Mouse (Mus musculus): ENCODE measurements around the gene 4930452B06Rik. TPM values are rescaled to one million over a fixed set of nuclear protein-coding genes. Genes with fewer than 3 reads are reported as not detected.

4930452B06Rik gene
- 6.6 and 7.0 TPM in 2 replicates for polyA plus RNA-seq (2016; fragmentation: Nextera tagmentation; extraction: Ambion mirVana)

- H3K27ac ChIP-seq: no peak within 1 kb of the TSS
- H3K4me2 ChIP-seq (replicated peaks): peak within 1 kb of the TSS; percentile 80
- under 1% methylated on average over 45 of the region's 45 CpGs for WGBS
- no peaks in the 10 kb centered on the region for H3K36me3 ChIP-seq
- H3K4me1 ChIP-seq: peaks cover 5% of the 10 kb centered on the region; the same call in 1 of the 2 replicates
- ATAC-seq (ENCODE audit: low FRiP score, low read depth): peak; percentile 99
- no peaks in the 10 kb centered on the region for H3K27me3 ChIP-seq (replicated peaks)
- H3K4me3 ChIP-seq: peak within 1 kb of the TSS; percentile 69
- H3K9me3 ChIP-seq: no peaks in the 10 kb centered on the region
- H3K9ac ChIP-seq: peak within 1 kb of the TSS; percentile 73
These were observed at the start of gene 4930452B06Rik for GRCm38 (mm10) chr14:8665636-8666411. 4930452B06Rik (minus strand) TSS chr14:8666240.

DNA sequence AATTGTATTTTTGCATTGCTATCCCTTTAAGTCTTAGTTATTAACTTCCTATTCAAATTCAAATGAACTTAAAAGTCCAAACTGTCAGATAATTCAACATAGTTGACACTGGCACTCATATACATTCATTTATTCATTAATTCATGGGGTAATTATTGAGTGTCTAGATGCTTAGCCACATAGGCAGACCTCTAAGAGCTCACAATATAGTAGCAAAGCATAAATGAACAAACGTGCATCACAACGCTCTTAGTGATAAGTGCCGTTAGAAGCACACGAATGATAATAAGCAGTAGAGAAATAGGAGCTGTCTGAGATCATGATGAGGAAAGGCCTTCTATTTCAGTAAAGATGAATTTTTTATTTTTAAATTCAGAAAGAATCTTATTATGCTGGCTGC, 46.6 kb upstream of the 4930452B06Rik start:
- H3K4me1 ChIP-seq: no peaks in the 10 kb centered on the region
- H3K9ac ChIP-seq: no peak overlapping the region
- no peaks in the 10 kb centered on the region for H3K36me3 ChIP-seq
- H3K4me2 ChIP-seq (replicated peaks): no peak overlapping the region
- H3K4me3 ChIP-seq: no peak overlapping the region
- H3K9me3 ChIP-seq: no peaks in the 10 kb centered on the region
- 86% methylated on average over 4 of the region's 4 CpGs for WGBS
- ATAC-seq (ENCODE audit: low FRiP score, low read depth): no peak
- no peak overlapping the region for H3K27ac ChIP-seq
- no peaks in the 10 kb centered on the region for H3K27me3 ChIP-seq (replicated peaks)

DNA sequence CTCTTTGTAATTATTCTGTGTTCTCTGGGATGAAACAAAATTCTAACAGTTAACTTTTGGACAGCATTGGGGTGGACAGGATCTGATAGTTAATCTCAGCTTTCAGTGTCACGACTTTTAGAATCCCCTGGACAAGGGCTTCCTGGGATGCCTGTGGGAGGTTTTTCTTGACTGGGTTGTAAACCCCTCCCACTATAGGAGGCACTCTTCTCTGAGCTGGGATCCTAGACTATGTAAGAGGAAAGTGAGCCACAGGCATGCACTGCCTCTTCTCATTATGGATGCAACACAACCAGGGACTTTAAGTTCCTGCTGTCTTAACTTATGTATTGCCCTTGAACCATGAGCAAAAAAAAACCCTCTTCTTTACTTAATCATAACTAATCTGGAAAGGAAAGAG, 23.4 kb upstream of the 4930452B06Rik start:
- Histone ChIP-seq H3K9ac (no peak overlapping the region), H3K4me2 (replicated peaks) (no peak overlapping the region)
- 9% methylated on average over 1 of the region's 1 CpGs for WGBS

GRCm38 (mm10) chr14:8688462-8688861, 22.4 kb upstream of the 4930452B06Rik start:
- H3K4me3 ChIP-seq: no peak overlapping the region
- no peaks in the 10 kb centered on the region for H3K4me1 ChIP-seq
- H3K9ac ChIP-seq: no peak overlapping the region
- H3K27ac ChIP-seq: no peak overlapping the region
- no peaks in the 10 kb centered on the region for H3K9me3 ChIP-seq
- no peak for ATAC-seq (ENCODE audit: low FRiP score, low read depth)
- no peaks in the 10 kb centered on the region for H3K27me3 ChIP-seq (replicated peaks)
- no peak overlapping the region for H3K4me2 ChIP-seq (replicated peaks)
- H3K36me3 ChIP-seq: no peaks in the 10 kb centered on the region
- 85% methylated on average over 1 of the region's 1 CpGs for WGBS

More for the DNA sequence above, 23.4 kb upstream of the 4930452B06Rik start:
- Histone ChIP-seq H3K27ac (no peak overlapping the region), H3K9me3 (no peaks in the 10 kb centered on the region), H3K27me3 (replicated peaks) (no peaks in the 10 kb centered on the region), H3K4me3 (no peak overlapping the region), H3K36me3 (no peaks in the 10 kb centered on the region), H3K4me1 (no peaks in the 10 kb centered on the region)
- no peak for ATAC-seq (ENCODE audit: low FRiP score, low read depth)

GRCm38 (mm10) chr14:8686185-8686584, 20.1 kb upstream of the 4930452B06Rik start:
- Histone ChIP-seq H3K9me3 (no peaks in the 10 kb centered on the region), H3K4me3 (no peak overlapping the region), H3K27ac (no peak overlapping the region), H3K9ac (no peak overlapping the region), H3K4me2 (replicated peaks) (no peak overlapping the region), H3K4me1 (no peaks in the 10 kb centered on the region), H3K27me3 (replicated peaks) (no peaks in the 10 kb centered on the region), H3K36me3 (no peaks in the 10 kb centered on the region)
- WGBS: 94% methylated on average over 1 of the region's 1 CpGs
- no peak for ATAC-seq (ENCODE audit: low FRiP score, low read depth)

DNA sequence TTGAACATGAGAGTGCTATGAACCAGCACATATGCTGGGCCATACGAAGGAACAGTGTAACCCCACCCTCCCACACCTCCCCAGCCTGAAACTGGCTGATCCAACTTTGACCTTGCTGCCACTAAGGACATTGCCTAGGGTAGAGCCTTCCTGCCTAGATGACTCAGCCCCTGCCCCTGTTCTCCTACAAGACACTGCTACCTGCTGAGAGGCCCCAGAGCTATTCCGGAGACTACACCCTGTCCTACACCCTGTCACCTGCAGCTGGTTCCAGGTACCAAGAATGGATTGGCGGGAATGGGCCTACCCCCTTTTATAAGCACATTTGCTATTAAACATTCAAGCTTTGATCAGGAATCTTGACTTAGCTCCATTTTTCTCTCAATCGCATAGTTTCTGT, 13.9 kb upstream of the 4930452B06Rik start:
- no peak overlapping the region for H3K4me2 ChIP-seq (replicated peaks)
- WGBS: 88% methylated on average over 4 of the region's 4 CpGs
- no peaks in the 10 kb centered on the region for H3K9me3 ChIP-seq
- H3K36me3 ChIP-seq: no peaks in the 10 kb centered on the region
- H3K27ac ChIP-seq: no peak overlapping the region
- no peaks in the 10 kb centered on the region for H3K27me3 ChIP-seq (replicated peaks)
- H3K4me1 ChIP-seq: no peaks in the 10 kb centered on the region
- H3K9ac ChIP-seq: no peak overlapping the region
- no peak for ATAC-seq (ENCODE audit: low FRiP score, low read depth)
- H3K4me3 ChIP-seq: no peak overlapping the region

DNA sequence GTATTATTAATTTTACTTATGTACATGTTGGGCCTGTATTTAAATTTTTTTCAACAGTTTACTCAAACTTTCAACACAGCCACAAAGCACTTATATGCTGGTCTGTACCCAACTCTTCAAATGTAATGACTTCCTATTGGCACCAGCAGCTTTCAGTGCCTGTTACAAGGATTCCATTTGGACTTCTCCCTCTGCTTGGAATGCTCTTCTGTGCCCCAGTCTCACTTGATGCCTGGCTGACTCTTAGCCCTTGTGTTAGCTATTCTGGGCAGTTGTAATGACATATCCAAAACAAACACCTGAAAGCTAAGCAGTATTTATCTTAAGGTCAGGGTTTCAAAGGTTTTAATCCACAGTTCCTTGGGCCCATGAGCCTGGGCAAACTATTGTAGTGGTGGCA, 5.7 kb downstream of the 4930452B06Rik start:
- H3K9me3 ChIP-seq: no peaks in the 10 kb centered on the region
- 0 out of 2 replicates have a peak, but pooled peaks cover 1% of the 10 kb centered on the region for H3K4me1 ChIP-seq
- no peaks in the 10 kb centered on the region for H3K27me3 ChIP-seq (replicated peaks)
- no peak overlapping the region for H3K9ac ChIP-seq
- no peak overlapping the region for H3K27ac ChIP-seq
- no peak for ATAC-seq (ENCODE audit: low FRiP score, low read depth)
- H3K36me3 ChIP-seq: no peaks in the 10 kb centered on the region
- H3K4me2 ChIP-seq (replicated peaks): no peak overlapping the region
- no peak overlapping the region for H3K4me3 ChIP-seq

- no peak overlapping the region for H3K4me3 ChIP-seq
- no peak overlapping the region for H3K9ac ChIP-seq
- H3K4me2 ChIP-seq (replicated peaks): no peak overlapping the region
- peak; percentile 83; the same call in 1 of the 2 replicates for ATAC-seq (ENCODE audit: low FRiP score, low read depth)
- no peaks in the 10 kb centered on the region for H3K36me3 ChIP-seq
- peaks cover 6% of the 10 kb centered on the region; the same call in 1 of the 2 replicates for H3K4me1 ChIP-seq
- no peak overlapping the region for H3K27ac ChIP-seq
- H3K9me3 ChIP-seq: no peaks in the 10 kb centered on the region
- H3K27me3 ChIP-seq (replicated peaks): no peaks in the 10 kb centered on the region
- WGBS: 54% methylated on average over 9 of the region's 9 CpGs
These were observed 24.3 kb downstream of the 4930452B06Rik start for GRCm38 (mm10) chr14:8641650-8642279.

DNA sequence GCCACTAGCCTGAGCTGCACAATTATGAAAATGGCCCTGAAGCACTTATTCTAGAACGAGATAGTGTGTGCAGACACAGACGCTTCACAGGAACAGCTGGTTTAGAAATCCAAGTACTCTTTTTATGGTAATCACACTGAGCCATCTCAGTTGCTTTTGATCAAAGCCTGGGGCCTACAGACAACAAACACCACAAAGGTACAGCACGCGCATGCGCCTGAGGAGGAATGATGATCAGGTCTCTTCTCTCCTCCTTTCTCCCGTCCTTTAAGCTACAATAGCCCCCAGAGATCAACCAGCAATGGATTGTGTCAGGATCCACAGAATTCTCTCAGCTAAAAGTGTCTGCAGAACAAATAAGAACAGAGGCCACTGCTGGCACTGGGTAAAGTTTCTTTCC, 33.8 kb downstream of the 4930452B06Rik start:
- no peak for ATAC-seq (ENCODE audit: low FRiP score, low read depth)
- 85% methylated on average over 6 of the region's 6 CpGs for WGBS
- H3K27me3 ChIP-seq (replicated peaks): no peaks in the 10 kb centered on the region
- H3K27ac ChIP-seq: no peak overlapping the region
- H3K36me3 ChIP-seq: no peaks in the 10 kb centered on the region
- no peaks in the 10 kb centered on the region for H3K4me1 ChIP-seq
- no peaks in the 10 kb centered on the region for H3K9me3 ChIP-seq
- no peak overlapping the region for H3K4me3 ChIP-seq
- no peak overlapping the region for H3K9ac ChIP-seq
- no peak overlapping the region for H3K4me2 ChIP-seq (replicated peaks)

DNA sequence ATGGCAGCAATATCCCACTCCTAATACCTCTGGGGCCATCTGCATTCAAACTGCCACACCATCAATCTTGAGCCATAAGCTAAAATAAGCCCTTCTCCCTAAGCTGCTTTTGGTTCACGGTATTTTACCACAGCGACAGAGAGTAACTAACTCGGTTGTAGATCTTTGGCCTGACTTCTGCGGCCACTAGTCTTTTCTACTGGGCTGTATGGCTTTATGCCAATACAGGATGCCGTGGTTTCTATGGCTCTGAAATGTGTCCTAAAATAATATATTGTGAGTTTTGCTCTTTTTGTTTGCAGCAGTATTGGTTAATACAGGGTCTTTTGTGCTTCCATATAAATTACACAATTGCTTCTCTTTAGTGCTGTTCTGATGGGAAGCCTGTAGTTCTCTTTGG, 37.6 kb downstream of the 4930452B06Rik start:
- Histone ChIP-seq H3K36me3 (no peaks in the 10 kb centered on the region), H3K9me3 (no peaks in the 10 kb centered on the region), H3K27ac (no peak overlapping the region), H3K27me3 (replicated peaks) (no peaks in the 10 kb centered on the region), H3K4me2 (replicated peaks) (no peak overlapping the region), H3K4me3 (no peak overlapping the region), H3K9ac (no peak overlapping the region), H3K4me1 (no peaks in the 10 kb centered on the region)
- WGBS: 86% methylated on average over 5 of the region's 5 CpGs
- ATAC-seq (ENCODE audit: low FRiP score, low read depth): no peak

DNA sequence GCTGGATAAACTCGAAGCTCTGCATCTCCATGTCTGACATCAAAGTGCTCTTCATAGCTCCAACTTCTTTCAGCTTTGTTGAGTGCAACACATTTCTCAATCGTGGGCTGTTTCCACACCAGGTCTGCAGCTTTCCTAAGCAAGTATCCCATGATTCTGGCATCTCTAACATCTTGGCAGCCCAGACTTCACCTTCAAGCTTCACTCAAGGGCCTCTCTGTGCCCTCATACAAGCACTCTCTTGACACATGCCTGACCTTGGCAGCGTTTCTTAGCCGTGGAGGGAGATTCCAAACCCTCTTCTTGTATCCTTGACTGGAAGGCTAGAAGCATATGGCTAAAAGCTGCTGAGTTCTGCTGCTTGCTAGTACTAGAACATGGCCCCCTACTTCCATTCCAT, 38.6 kb downstream of the 4930452B06Rik start:
- Histone ChIP-seq H3K36me3 (no peaks in the 10 kb centered on the region), H3K4me1 (no peaks in the 10 kb centered on the region), H3K9ac (no peak overlapping the region), H3K27me3 (replicated peaks) (no peaks in the 10 kb centered on the region), H3K4me2 (replicated peaks) (no peak overlapping the region), H3K27ac (no peak overlapping the region), H3K4me3 (no peak overlapping the region), H3K9me3 (no peaks in the 10 kb centered on the region)
- WGBS: 89% methylated on average over 4 of the region's 4 CpGs
- no peak for ATAC-seq (ENCODE audit: low FRiP score, low read depth)

DNA sequence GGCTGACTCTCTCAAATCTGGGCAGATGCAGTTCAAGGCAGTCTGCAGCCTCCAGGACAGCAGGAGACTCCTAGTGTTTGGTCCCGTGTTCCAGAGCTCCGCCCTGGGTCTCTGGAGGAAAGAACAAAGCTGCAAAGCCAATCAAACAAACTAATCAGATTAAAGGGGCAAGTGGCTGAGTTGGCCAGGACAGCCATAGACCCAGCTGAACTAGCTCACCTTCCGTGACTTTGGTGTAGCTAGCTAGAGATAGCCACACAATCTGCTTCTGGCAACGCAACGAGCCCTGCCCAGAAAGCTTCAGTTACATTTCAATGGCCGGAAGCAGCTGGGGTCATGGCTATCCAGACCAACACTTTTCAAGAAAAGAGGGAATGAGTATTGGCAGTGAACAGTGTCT, 44.9 kb downstream of the 4930452B06Rik start:
- Histone ChIP-seq H3K9me3 (no peaks in the 10 kb centered on the region), H3K4me1 (no peaks in the 10 kb centered on the region), H3K27ac (no peak overlapping the region), H3K36me3 (no peaks in the 10 kb centered on the region), H3K9ac (no peak overlapping the region), H3K4me3 (no peak overlapping the region), H3K27me3 (replicated peaks) (no peaks in the 10 kb centered on the region), H3K4me2 (replicated peaks) (no peak overlapping the region)
- WGBS: 65% methylated on average over 6 of the region's 6 CpGs
- no peak for ATAC-seq (ENCODE audit: low FRiP score, low read depth)

All from neural tube, embryonic 12.5 days (tissue).